Mouse (Mus musculus) lung, embryonic 14.5 days (tissue): ENCODE measurements around the gene Bicral. TPM values are rescaled to one million over a fixed set of nuclear protein-coding genes. Genes with fewer than 3 reads are reported as not detected.

ENCODE experiments used
- ATAC-seq: fragments of 200-750 bp; cut with Nextera tagmentation; 2 replicates; pipeline ENCODE4 v1.8.0; 2017; ENCODE audit warnings: mild to moderate bottlenecking, moderate TSS enrichment, moderate library complexity; ENCODE audit not compliant: insufficient read depth
- DNase-seq: peaks from one replicate; pipeline ENCODE4 v3.0.0-alpha.2; 2015
- H3K27ac ChIP-seq: fragments of 300-500 bp; sonication (generic); 2 replicates; pipeline ENCODE4 v1.5.1; 2014; ENCODE audit warnings: low read depth, mild to moderate bottlenecking, moderate library complexity
- H3K27me3 ChIP-seq: fragments of 300-500 bp; sonication (generic); 2 replicates; pipeline ENCODE4 v1.6.1; 2014; ENCODE audit warnings: low read length, control low read depth; ENCODE audit not compliant: insufficient read depth
- H3K36me3 ChIP-seq: fragments of 300-500 bp; sonication (generic); 2 replicates; pipeline ENCODE4 v1.6.1; 2014; ENCODE audit warnings: control low read depth; ENCODE audit not compliant: insufficient read depth
- H3K4me1 ChIP-seq: fragments of 300-500 bp; sonication (generic); 2 replicates; pipeline ENCODE4 v1.6.1; 2014; ENCODE audit warnings: antibody characterized with exemption, control low read depth; ENCODE audit not compliant: insufficient read depth
- H3K4me2 ChIP-seq: fragments of 300-500 bp; sonication (generic); 2 replicates; pipeline ENCODE4 v1.6.1; 2014; ENCODE audit warnings: mild to moderate bottlenecking
- H3K4me3 ChIP-seq: fragments of 300-500 bp; sonication (generic); 2 replicates; pipeline ENCODE4 v1.5.1; 2014; ENCODE audit warnings: low read depth, low read length
- H3K9ac ChIP-seq: fragments of 300-500 bp; sonication (generic); 2 replicates; pipeline ENCODE4 v1.6.1; 2014
- H3K9me3 ChIP-seq: fragments of 300-500 bp; sonication (generic); 2 replicates; pipeline ENCODE4 v1.6.1; 2016; ENCODE audit warnings: low read depth, low read length, control low read depth
- CTCF ChIP-seq: IDR thresholded peaks from 2 replicates; pipeline ENCODE4 v1.5.1; 2016; ENCODE audit warnings: antibody characterized with exemption, low read depth
- WGBS: fragments of 180-500 bp; shearing (Covaris S2); extraction: QIAGEN DNeasy Blood & Tissue Kit; methylation state at CpG from one replicate; pipeline ENCODE4 v1.1.7; 2014; 5-methylcytosine and 5-hydroxymethylcytosine counted together
- polyA plus RNA-seq: library from polyadenylated mRNA; unstranded; fragments of >200 nt; fragmentation: Nextera tagmentation; extraction: Ambion mirVana; gene quantifications from 2 replicates; pipeline ENCODE4 v1.2.1, GENCODE M21; 2014

The Bicral gene
- polyA plus RNA-seq, 1 experiment from 2014 or later = 6.5 TPM

DNA sequence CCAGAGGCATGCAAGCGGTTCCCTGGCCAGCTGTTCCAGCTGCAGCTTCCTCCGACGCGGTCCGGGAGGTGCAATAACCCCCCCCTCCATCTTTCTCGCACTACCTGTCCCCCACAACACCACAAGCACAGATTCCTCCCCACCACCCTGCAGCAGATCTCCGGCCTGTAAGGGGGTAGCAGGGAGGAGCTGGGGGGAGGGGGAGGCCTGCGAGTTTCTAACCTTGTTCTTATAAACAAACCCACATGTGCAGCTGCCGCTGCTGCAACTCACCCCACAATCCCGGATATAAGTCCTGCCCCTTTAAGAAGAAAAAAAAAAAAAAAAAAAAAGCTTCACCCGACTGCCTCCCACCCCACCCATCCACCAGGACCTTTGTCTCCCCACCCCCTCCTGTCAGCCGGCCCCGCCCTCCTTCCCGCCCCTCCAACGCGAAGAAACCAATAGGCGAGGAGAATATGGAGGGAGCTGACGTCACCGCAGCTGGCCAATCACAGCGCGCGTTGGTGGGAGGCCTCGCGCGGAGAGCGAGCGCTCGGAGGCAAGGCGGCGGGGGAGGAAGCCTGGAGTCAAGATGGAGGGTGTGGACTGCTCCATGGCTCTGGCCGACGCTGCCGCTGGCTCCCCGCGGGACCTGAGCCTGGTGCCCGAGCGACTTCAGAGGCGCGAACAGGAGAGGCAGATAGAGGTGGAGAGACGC, 32.0 kb upstream of the Bicral start, which contains the start of gene Tbcc:
Gene Tbcc, plus strand, starts transcription at position 569 of the 700 bp plus-strand sequence.
- Histone ChIP-seq H3K27ac (peak within 1 kb of the TSS; percentile 98), H3K4me2 (peak within 1 kb of the TSS; percentile 100), H3K36me3 (peaks cover 13% of the 10 kb centered on the region; the same call in 1 of the 2 replicates), H3K4me1 (peaks cover 17% of the 10 kb centered on the region), H3K9ac (peak within 1 kb of the TSS; percentile 87), H3K9me3 (no peaks in the 10 kb centered on the region), H3K27me3 (no peaks in the 10 kb centered on the region), H3K4me3 (peak within 1 kb of the TSS; percentile 93)
- TF ChIP-seq CTCF = no peak
- under 1% methylated on average over 36 of the region's 40 CpGs for WGBS
- ATAC-seq = peak; percentile 89
- DNase-seq = peak; percentile 99

DNA sequence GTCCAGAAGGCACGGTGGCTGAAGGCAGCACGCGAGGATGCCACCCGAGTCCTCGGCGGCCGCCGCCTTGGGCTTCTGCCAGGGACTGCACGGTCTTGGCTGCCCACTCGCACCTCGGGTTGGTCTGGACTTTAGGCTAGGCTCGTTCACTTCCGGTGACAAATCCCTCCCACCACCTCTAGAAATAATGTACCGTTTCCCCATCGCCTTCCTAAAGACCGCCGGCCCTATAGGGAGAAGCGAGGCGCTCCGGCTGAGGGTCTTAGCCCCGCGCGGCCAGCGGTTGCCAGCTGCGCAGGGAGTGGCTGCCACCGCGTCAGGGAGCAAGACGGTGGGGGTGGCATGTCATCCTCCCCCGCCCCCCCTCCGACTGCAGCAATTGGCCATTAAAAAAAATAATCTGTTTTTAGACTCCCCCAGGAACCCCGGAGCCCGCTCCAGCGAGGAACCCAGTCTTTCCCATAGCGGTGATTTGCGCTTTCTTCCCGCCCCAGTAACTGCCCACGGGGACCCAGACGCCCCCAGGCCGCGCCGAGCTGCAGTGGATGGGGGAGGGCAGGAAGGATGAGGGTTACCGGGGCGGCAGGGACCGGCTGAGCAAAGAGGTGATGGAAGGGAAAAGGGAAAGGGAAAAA, 31.3 kb upstream of the Bicral start:
- WGBS = under 1% methylated on average over 44 of the region's 44 CpGs
- H3K36me3 ChIP-seq = peaks cover 13% of the 10 kb centered on the region; the same call in 1 of the 2 replicates
- peak; percentile 66 for ATAC-seq
- no peaks in the 10 kb centered on the region for H3K9me3 ChIP-seq
- H3K4me3 ChIP-seq = peak overlapping the region; percentile 93
- peaks cover 17% of the 10 kb centered on the region for H3K4me1 ChIP-seq
- H3K9ac ChIP-seq = peak overlapping the region; percentile 71
- DNase-seq = peak; percentile 85
- no peaks in the 10 kb centered on the region for H3K27me3 ChIP-seq
- peak overlapping the region; percentile 98 for H3K27ac ChIP-seq
- no peak for TF ChIP-seq CTCF
- H3K4me2 ChIP-seq = peak overlapping the region; percentile 100

DNA sequence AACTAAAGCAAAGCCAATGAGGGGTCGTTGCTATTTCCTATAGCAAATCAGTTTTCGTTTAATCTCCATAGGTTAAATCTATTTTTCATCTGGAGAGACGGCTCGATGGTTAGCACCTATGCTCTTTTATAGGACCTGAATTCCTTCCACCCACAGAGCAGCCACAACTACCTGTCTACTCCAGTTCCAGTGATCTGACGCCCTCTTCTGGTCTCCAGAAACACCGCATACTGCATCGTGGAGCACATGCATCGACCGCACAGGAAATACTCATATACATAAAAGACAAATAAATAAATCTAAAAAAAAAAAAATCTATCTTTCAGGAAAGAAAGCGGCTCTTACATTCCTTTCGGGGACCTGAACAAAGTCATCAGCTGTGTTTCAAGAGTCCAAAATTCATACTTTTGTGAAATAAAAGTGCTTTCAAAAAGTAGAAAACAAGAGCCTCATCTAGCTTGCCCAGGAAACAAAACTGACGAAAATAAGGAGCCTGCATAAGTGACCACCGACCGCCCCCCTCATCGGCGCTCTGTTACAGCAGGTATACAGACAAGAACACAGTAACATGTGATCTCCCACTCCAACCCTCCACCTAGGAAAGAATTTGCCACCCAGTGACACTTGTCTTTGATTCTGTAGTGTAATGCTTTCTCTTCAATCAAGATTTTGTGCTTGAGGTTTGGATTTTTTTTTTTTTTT, 30.4 kb upstream of the Bicral start:
- ATAC-seq (no peak), DNase-seq (peak; percentile 78)
- Histone ChIP-seq H3K9ac (peak overlapping the region; percentile 71), H3K27me3 (no peaks in the 10 kb centered on the region), H3K36me3 (peaks cover 8% of the 10 kb centered on the region; the same call in 1 of the 2 replicates), H3K4me2 (peak overlapping the region; percentile 100), H3K4me3 (peak overlapping the region; percentile 93), H3K27ac (peak overlapping the region; percentile 98), H3K9me3 (no peaks in the 10 kb centered on the region), H3K4me1 (peaks cover 20% of the 10 kb centered on the region)
- peak; percentile 69 for TF ChIP-seq CTCF
- WGBS = 26% methylated on average over 16 of the region's 16 CpGs

DNA sequence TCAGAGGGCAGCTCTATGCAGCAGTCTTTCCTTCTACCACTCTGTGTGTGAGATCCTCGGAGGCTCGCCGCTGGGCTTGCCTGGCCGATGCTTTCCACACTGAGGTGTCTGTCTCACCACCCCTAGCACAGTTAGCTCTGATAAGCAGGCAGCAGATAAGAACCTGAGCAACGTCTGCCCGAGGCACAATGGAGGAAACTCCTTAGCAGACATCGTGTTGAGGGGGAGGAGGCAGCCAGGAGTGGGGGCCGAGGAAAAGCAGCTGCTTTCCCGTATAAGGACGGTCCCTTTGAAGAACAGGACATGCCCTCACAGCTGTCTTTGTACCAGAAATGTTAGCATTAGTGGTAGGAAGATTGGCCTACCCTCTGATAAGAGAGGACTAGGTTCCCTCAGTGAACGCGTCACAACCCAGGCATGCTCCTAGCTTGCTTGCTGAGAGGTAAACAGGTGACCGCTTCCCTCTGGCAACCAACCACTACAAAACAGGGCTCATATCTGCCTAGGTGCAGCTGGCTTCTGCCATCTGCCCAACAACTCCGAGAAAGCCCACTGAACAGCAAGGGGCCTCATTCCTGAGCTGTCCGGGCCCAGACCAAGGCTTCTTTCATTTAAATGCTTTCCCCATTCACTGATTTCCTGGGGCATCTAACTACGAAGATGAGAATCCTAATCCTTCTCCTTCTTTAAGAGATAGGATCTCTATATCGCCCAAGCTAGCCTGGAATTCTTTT, 27.8 kb upstream of the Bicral start:
- H3K4me1 ChIP-seq = peaks cover 11% of the 10 kb centered on the region
- TF ChIP-seq CTCF = no peak
- peak overlapping the region; percentile 26 for H3K4me2 ChIP-seq
- ATAC-seq = no peak
- peak overlapping the region; percentile 24 for H3K9ac ChIP-seq
- no peak overlapping the region for H3K27ac ChIP-seq
- peak; percentile 70 for DNase-seq
- 23% methylated on average over 17 of the region's 17 CpGs for WGBS
- H3K27me3 ChIP-seq = no peaks in the 10 kb centered on the region
- no peak overlapping the region for H3K4me3 ChIP-seq
- no peaks in the 10 kb centered on the region for H3K9me3 ChIP-seq
- H3K36me3 ChIP-seq = no peaks in the 10 kb centered on the region

DNA sequence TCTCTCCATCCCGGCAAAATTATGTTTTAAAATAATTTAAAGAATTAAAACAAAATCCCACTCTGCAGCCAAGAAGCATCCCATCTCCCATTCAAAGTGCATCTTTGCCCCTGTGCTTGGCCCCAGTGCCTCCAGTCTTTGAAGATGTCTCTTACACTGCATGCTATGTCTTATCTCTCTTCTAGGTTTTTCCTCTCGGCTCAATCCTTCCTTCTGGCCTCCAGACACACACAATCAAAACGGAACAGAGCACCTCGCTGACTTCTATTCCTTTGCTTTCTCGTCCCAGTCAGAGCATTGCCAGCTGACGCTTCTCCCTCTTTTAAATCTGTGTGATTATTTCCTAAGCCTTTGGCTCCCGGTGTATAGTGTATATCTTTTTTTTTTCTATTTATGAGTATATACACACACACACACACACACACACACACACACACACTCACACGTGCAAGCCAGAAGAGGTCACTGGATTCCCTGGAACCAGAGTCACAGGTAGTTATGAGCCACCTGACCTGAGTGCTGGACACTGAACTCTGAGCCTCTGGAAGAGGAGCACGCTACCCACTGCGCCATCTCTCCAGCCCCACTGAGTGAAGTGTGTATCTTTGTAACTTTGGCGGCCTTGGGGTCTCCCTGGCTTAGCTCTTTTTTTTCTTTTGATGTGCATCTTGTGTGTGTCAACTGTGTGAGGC, 27.1 kb upstream of the Bicral start:
- ATAC-seq (no peak), DNase-seq (no peak)
- Histone ChIP-seq H3K36me3 (no peaks in the 10 kb centered on the region), H3K27me3 (no peaks in the 10 kb centered on the region), H3K4me1 (peaks cover 11% of the 10 kb centered on the region), H3K9me3 (no peaks in the 10 kb centered on the region), H3K27ac (no peak overlapping the region), H3K9ac (peak overlapping the region; percentile 24; the same call in 1 of the 2 replicates), H3K4me2 (peak overlapping the region; percentile 26; the same call in 1 of the 2 replicates), H3K4me3 (no peak overlapping the region)
- 39% methylated on average over 11 of the region's 11 CpGs for WGBS
- no peak for TF ChIP-seq CTCF

DNA sequence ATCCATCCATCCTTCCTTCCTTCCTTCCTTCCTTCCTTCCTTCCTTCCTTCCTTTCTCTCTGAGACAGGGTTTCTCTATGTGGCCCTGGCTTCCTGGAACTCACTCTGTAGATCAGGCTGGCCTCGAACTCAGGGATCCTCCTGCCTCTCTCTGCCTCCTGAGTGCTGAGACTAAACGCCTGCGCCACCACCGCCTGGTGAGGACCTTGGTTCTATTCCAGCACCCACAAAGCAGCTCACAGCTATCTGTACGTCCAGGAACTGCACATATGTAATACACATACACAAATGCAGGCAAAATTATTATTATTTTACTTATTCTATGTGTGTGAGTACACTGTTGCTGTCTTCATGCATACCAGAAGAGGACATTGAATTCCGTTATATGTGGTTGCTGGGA, 26.5 kb upstream of the Bicral start:
- Histone ChIP-seq H3K9me3 (no peaks in the 10 kb centered on the region), H3K9ac (no peak overlapping the region), H3K4me3 (no peak overlapping the region), H3K27ac (no peak overlapping the region), H3K4me2 (no peak overlapping the region), H3K4me1 (peaks cover 11% of the 10 kb centered on the region), H3K27me3 (no peaks in the 10 kb centered on the region), H3K36me3 (no peaks in the 10 kb centered on the region)
- ATAC-seq = no peak
- 92% methylated on average over 6 of the region's 6 CpGs for WGBS
- DNase-seq = no peak
- no peak for TF ChIP-seq CTCF
